Mouse (Mus musculus): ENCODE data around the gene Zfp971. TPM values are rescaled to one million over a fixed set of nuclear protein-coding genes. Genes with fewer than 3 reads are reported as not detected.
"Not testable (repeated sequence)": the region's sequence is repeated elsewhere in the genome, so short reads cannot be mapped to it uniquely, and the experiment has no call there.

Zfp971 gene
- 10 to 100 TPM; 19.4 to 23.2 TPM for total RNA-seq (2021)
- long read RNA-seq, experiment 1, transcript Zfp971-201 (3 exons, 923 nt), result major isoform, 5 of 11 reads
- long read RNA-seq, experiment 1, partial matches to known transcripts, result 0 of 11 reads
- long read RNA-seq, experiment 1, other reads (novel, unspliced or antisense), result 5 of 11 reads
- long read RNA-seq, experiment 2, transcript Zfp971-201 (3 exons, 923 nt), result major isoform, 6 of 6 reads
- long read RNA-seq, experiment 2, partial matches to known transcripts, result 0 of 6 reads
- long read RNA-seq, experiment 2, other reads (novel, unspliced or antisense), result 0 of 6 reads

GRCm38 (mm10) chr2:178023011-178023611 is at the start of gene Zfp971:
TSS of gene Zfp971 (plus strand) at chr2:178023284.
- intact Hi-C loops (cut with DNase I), result not testable (repeated sequence)
- DNase-seq (ENCODE audit: low spot score in 2 of 2), result peak; percentile 44 to 45

GRCm38 (mm10) chr2:177974814-177975213 is 48.3 kb upstream of the Zfp971 start:
- intact Hi-C loops (cut with DNase I); DNase-seq (ENCODE audit: low spot score in 2 of 2): not testable (repeated sequence)

- intact Hi-C loops (cut with DNase I); DNase-seq (ENCODE audit: low spot score in 2 of 2): not testable (repeated sequence)
Observed at GRCm38 (mm10) chr2:178019486-178019885, 3.6 kb upstream of the Zfp971 start.

- DNase-seq (ENCODE audit: low spot score in 2 of 2); intact Hi-C loops (cut with DNase I): not testable (repeated sequence)
Observed at GRCm38 (mm10) chr2:178020773-178021172, 2.3 kb upstream of the Zfp971 start.

GRCm38 (mm10) chr2:178023861-178024260 is 777 bp downstream of the Zfp971 start:
- intact Hi-C loops (cut with DNase I), result not testable (repeated sequence)

GRCm38 (mm10) chr2:178027601-178028000 is 4.5 kb downstream of the Zfp971 start:
- intact Hi-C loops (cut with DNase I); DNase-seq (ENCODE audit: low spot score in 2 of 2): not testable (repeated sequence)

More at GRCm38 (mm10) chr2:178023861-178024260, 777 bp downstream of the Zfp971 start:
- DNase-seq (ENCODE audit: low spot score in 2 of 2), result not testable (repeated sequence)

- intact Hi-C loops (cut with DNase I), result no loop called here
- peak; percentile 37 to 56 for DNase-seq (ENCODE audit: low spot score in 2 of 2)
Observed at GRCm38 (mm10) chr2:178058195-178058594, 35.1 kb downstream of the Zfp971 start.

- DNase-seq (ENCODE audit: low spot score in 2 of 2), result peak in 1 of 2 experiments; percentile 19
Observed at GRCm38 (mm10) chr2:178078166-178078717, 55.2 kb downstream of the Zfp971 start, which contains the start of gene Zfp931. TSS of gene Zfp931 (minus strand) at chr2:178078476.

More at GRCm38 (mm10) chr2:178078166-178078717, 55.2 kb downstream of the Zfp971 start, which contains the start of gene Zfp931:
- intact Hi-C loops (cut with DNase I), result not testable (repeated sequence)

Other genes with a start within 250 kb of the Zfp971 start
- 100 to 1,000 TPM; 132 to 134 TPM for gene Gm14325, start 182.9 kb upstream of the Zfp971 start, total RNA-seq (2021)
- 1 to 10 TPM; 3.6 to 6.6 TPM for gene Gm14327, start 126.2 kb upstream of the Zfp971 start, total RNA-seq (2021)
- gene Zfp972, start 97.7 kb upstream of the Zfp971 start, total RNA-seq (2021), result under 1 TPM in 1 of 2 experiments, not detected in 1; 0.94 TPM
- gene Gm14326, start 66.0 kb upstream of the Zfp971 start, total RNA-seq (2021), result 10 to 100 TPM; 49.9 to 51.2 TPM
- gene Zfp931, start 55.2 kb downstream of the Zfp971 start, total RNA-seq (2021), result 10 to 100 TPM; 19.6 to 20.2 TPM
- 100 to 1,000 TPM; 144 to 146 TPM for gene Phactr3, start 95.7 kb downstream of the Zfp971 start, total RNA-seq (2021)

Data from left cerebral cortex, postnatal 14 days (tissue).